Mouse (Mus musculus): Measurements from ENCODE around the gene Trim66.

DNA sequence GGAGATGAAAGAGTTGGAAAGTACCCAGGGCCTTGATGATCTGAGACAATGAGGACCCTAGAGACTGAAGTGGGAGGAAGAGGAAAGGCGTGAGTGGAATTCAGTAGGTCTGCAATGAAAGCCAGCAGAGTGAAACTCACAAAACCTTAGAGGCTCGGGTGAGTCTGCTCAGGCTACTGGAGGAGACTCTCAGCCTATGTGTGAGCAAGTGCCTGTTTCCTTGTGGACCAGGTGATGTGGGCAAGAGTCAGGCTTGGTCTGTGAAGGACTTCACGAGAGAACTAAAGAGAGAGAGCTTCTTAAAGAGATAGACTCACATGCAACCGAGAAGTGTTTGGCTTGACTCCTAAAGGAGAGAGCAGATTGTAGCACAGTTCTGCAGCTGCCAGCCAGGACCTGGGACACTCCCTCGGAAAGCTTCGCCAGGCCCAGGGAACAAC is 39.7 kb downstream of the Trim66 start:
- TF ChIP-seq TAL1 (IDR thresholded peaks at IDR 0.05; ENCODE audit: low read length) = no peak
- no peak for TF ChIP-seq GATA1 (IDR thresholded peaks at IDR 0.05; ENCODE audit: low read length)

Data from erythroblast, embryonic 14.5 days (primary cell).